Mouse (Mus musculus) megakaryocyte, embryonic 14.5 days (primary cell): ENCODE results near the gene Slc35d2.

ENCODE experiments used
- FLI1 ChIP-seq: IDR thresholded peaks from 2 replicates; pipeline ENCODE4 v1.6.1; 2012; ENCODE audit warnings: low read length, inconsistent platforms, mixed read lengths
- GATA1 ChIP-seq: IDR thresholded peaks from 3 replicates; pipeline ENCODE4 v1.6.1; 2012; ENCODE audit warnings: mixed read lengths, low read length, inconsistent platforms, borderline replicate concordance

- TF ChIP-seq FLI1 (no peak), GATA1 (no peak)
Measured at GRCm38 (mm10) chr13:64050895-64051294, 78.3 kb downstream of the Slc35d2 start.
